Mouse (Mus musculus) frontal cortex, postnatal 36 days (tissue): Measurements from ENCODE around the gene Supt3.

ENCODE experiments used
- DNase-seq, 2 experiments: peaks; one replicate each; pipeline ENCODE4 v3.0.0; 2022; ENCODE audit warnings: low spot score in 2 of 2

Supt3 gene

GRCm38 (mm10) chr17:45054526-45054925 is 277.6 kb downstream of the Supt3 start:
- no peak for DNase-seq

- no peak for DNase-seq
These were observed 279.9 kb downstream of the Supt3 start for GRCm38 (mm10) chr17:45056894-45057293.

- no peak for DNase-seq
These were observed 280.8 kb downstream of the Supt3 start for GRCm38 (mm10) chr17:45057780-45058179.

GRCm38 (mm10) chr17:45058566-45059363 is 281.8 kb downstream of the Supt3 start:
- DNase-seq = no peak

- peak in 1 of 2 experiments; percentile 52 for DNase-seq
These were observed 286.8 kb downstream of the Supt3 start for GRCm38 (mm10) chr17:45063776-45064175.

GRCm38 (mm10) chr17:45065465-45065864 is 288.5 kb downstream of the Supt3 start:
- DNase-seq = no peak

- no peak for DNase-seq
These were observed 290.5 kb downstream of the Supt3 start for GRCm38 (mm10) chr17:45067441-45067840.

GRCm38 (mm10) chr17:45068321-45068720 is 291.4 kb downstream of the Supt3 start:
- no peak for DNase-seq

GRCm38 (mm10) chr17:45072495-45073347 is 295.8 kb downstream of the Supt3 start:
- no peak for DNase-seq

GRCm38 (mm10) chr17:45073348-45073634 is 296.3 kb downstream of the Supt3 start:
- no peak for DNase-seq

- DNase-seq = no peak
These were observed 296.8 kb downstream of the Supt3 start for GRCm38 (mm10) chr17:45073779-45074178.

- DNase-seq = no peak
These were observed 300.0 kb downstream of the Supt3 start for GRCm38 (mm10) chr17:45076951-45077350.

- DNase-seq = no peak
These were observed 301.1 kb downstream of the Supt3 start for GRCm38 (mm10) chr17:45077921-45078640.

- no peak for DNase-seq
These were observed 304.6 kb downstream of the Supt3 start for GRCm38 (mm10) chr17:45081521-45081920.

GRCm38 (mm10) chr17:45081955-45082475 is 305.1 kb downstream of the Supt3 start:
- no peak for DNase-seq

GRCm38 (mm10) chr17:45086361-45086760 is 309.4 kb downstream of the Supt3 start:
- DNase-seq = no peak

- DNase-seq = no peak
These were observed 310.1 kb downstream of the Supt3 start for GRCm38 (mm10) chr17:45087022-45087421.

- no peak for DNase-seq
These were observed 324.1 kb downstream of the Supt3 start for GRCm38 (mm10) chr17:45101064-45101463.

GRCm38 (mm10) chr17:45115386-45115785 is 338.4 kb downstream of the Supt3 start:
- DNase-seq = no peak

GRCm38 (mm10) chr17:45118565-45119471 is 341.9 kb downstream of the Supt3 start:
- no peak for DNase-seq

- no peak for DNase-seq
These were observed 342.8 kb downstream of the Supt3 start for GRCm38 (mm10) chr17:45119609-45120201.
